In genomic region chr13:42174827-42175420, GRCm38 (mm10) we compare ENCODE assay signal across 8 mouse cellular contexts.
DNase-seq lines count a peak whose midpoint lies in the region; ATAC-seq and TF ChIP-seq lines count a peak whose summit lies in the region.

No protein-coding gene starts in this region.

- no peak for ATAC-seq in liver, embryonic 11.5 days (replicated peaks; ENCODE audit: low FRiP score)
- ATAC-seq in embryonic facial prominence, embryonic 11.5 days (replicated peaks; ENCODE audit: insufficient number of reproducible peaks, low FRiP score, low TSS enrichment, low read depth), result no peak
- ATAC-seq in stomach, postnatal 0 days (ENCODE audit: low FRiP score, low TSS enrichment), result no peak

- TF ChIP-seq CTCF in liver, adult 2 months (IDR thresholded peaks at IDR 0.05; ENCODE audit: low read depth, low read length), result peak; percentile 64
- peak; percentile 78 for TF ChIP-seq CTCF in stomach, postnatal 0 days (IDR thresholded peaks at IDR 0.05; ENCODE audit: low read depth)

- H3K9ac ChIP-seq in liver, adult 2 months (ENCODE audit: low read depth, low read length), result no peak overlapping the region
- H3K9ac ChIP-seq in liver, embryonic 11.5 days (ENCODE audit: low read depth, low read length), result no peak overlapping the region
- H3K9ac ChIP-seq in embryonic facial prominence, embryonic 11.5 days (replicated peaks; ENCODE audit: low read length), result no peak overlapping the region
- H3K9ac ChIP-seq in stomach, postnatal 0 days (ENCODE audit: low read length), result no peak overlapping the region

- no peaks in the 10 kb centered on the region for H3K79me2 ChIP-seq in liver, adult 2 months (ENCODE audit: control insufficient read depth, insufficient read depth, low read length)

- no peaks in the 10 kb centered on the region for H3K9me3 ChIP-seq in liver, embryonic 11.5 days (ENCODE audit: control insufficient read depth, low read length)
- H3K9me3 ChIP-seq in embryonic facial prominence, embryonic 11.5 days (replicated peaks; ENCODE audit: control insufficient read depth, low read length), result no peaks in the 10 kb centered on the region
- no peaks in the 10 kb centered on the region for H3K9me3 ChIP-seq in stomach, postnatal 0 days (ENCODE audit: control insufficient read depth, low read length)

- peaks cover 20% of the 10 kb centered on the region for H3K36me3 ChIP-seq in liver, adult 2 months (ENCODE audit: control insufficient read depth, insufficient read depth, low read length)
- H3K36me3 ChIP-seq in liver, embryonic 11.5 days (ENCODE audit: control insufficient read depth, insufficient read depth, low read length), result no peaks in the 10 kb centered on the region
- no peaks in the 10 kb centered on the region for H3K36me3 ChIP-seq in embryonic facial prominence, embryonic 11.5 days (replicated peaks; ENCODE audit: control insufficient read depth, insufficient read depth, low read depth, low read length)
- no peaks in the 10 kb centered on the region for H3K36me3 ChIP-seq in stomach, postnatal 0 days (ENCODE audit: control insufficient read depth, insufficient read depth, low read length)

- no peak for TF ChIP-seq POLR2A in liver, adult 2 months (IDR thresholded peaks at IDR 0.05; ENCODE audit: extremely low read depth, insufficient read depth, low read length)

- H3K4me3 ChIP-seq in liver, adult 2 months (ENCODE audit: insufficient read depth, low read depth, low read length), result no peak overlapping the region
- H3K4me3 ChIP-seq in liver, embryonic 11.5 days (ENCODE audit: low read depth, low read length), result no peak overlapping the region
- H3K4me3 ChIP-seq in embryonic facial prominence, embryonic 11.5 days (ENCODE audit: low read depth, low read length), result no peak overlapping the region
- no peak overlapping the region for H3K4me3 ChIP-seq in stomach, postnatal 0 days (ENCODE audit: low read depth, low read length)

- no peak overlapping the region for H3K4me2 ChIP-seq in liver, embryonic 11.5 days
- H3K4me2 ChIP-seq in embryonic facial prominence, embryonic 11.5 days (ENCODE audit: low read depth, low read length), result no peak overlapping the region
- no peak overlapping the region for H3K4me2 ChIP-seq in stomach, postnatal 0 days (replicated peaks; ENCODE audit: low read depth)

- 64% methylated on average over 3 of the region's 3 CpGs for WGBS in liver, adult 2 months
- 51% methylated on average over 3 of the region's 3 CpGs for WGBS in liver, embryonic 11.5 days
- 34% methylated on average over 3 of the region's 3 CpGs for WGBS in embryonic facial prominence, embryonic 11.5 days
- WGBS in stomach, postnatal 0 days, result 41% methylated on average over 3 of the region's 3 CpGs

- H3K27ac ChIP-seq in liver, adult 2 months (replicated peaks; ENCODE audit: insufficient read depth, low read depth, low read length), result no peak overlapping the region
- no peak overlapping the region for H3K27ac ChIP-seq in liver, embryonic 11.5 days (ENCODE audit: low read depth, low read length)
- H3K27ac ChIP-seq in embryonic facial prominence, embryonic 11.5 days (replicated peaks; ENCODE audit: low read depth, low read length), result no peak overlapping the region
- no peak overlapping the region for H3K27ac ChIP-seq in stomach, postnatal 0 days (replicated peaks)

- H3K4me1 ChIP-seq in liver, adult 2 months (ENCODE audit: control insufficient read depth, insufficient read depth, low read length), result no peaks in the 10 kb centered on the region
- no peaks in the 10 kb centered on the region for H3K4me1 ChIP-seq in liver, embryonic 11.5 days (replicated peaks; ENCODE audit: control insufficient read depth, insufficient read depth, low read length)
- H3K4me1 ChIP-seq in embryonic facial prominence, embryonic 11.5 days (ENCODE audit: control insufficient read depth, insufficient read depth, low read length), result no peaks in the 10 kb centered on the region
- no peaks in the 10 kb centered on the region for H3K4me1 ChIP-seq in stomach, postnatal 0 days (replicated peaks; ENCODE audit: control insufficient read depth, insufficient read depth)

- DNase-seq in adrenal gland, adult 2 months, result peak; percentile 58
- DNase-seq in adrenal gland, adult 8-10 months, result no peak
- no peak for DNase-seq in liver, adult 2 months (ENCODE audit: extremely low read depth, low read depth, low spot score)
- DNase-seq in liver, embryonic 11.5 days (ENCODE audit: low spot score), result no peak
- DNase-seq in embryonic facial prominence, embryonic 11.5 days (ENCODE audit: low spot score), result peak; percentile 37
- DNase-seq in left cerebral cortex, postnatal 25 days (ENCODE audit: low spot score in 2 of 2), result peak; percentile 41 to 58
- peak; percentile 29 for DNase-seq in stomach, postnatal 0 days (ENCODE audit: low spot score)
- DNase-seq in thymus, postnatal 14 days, result no peak

- TF ChIP-seq EP300 in stomach, postnatal 0 days (optimal IDR thresholded peaks at IDR 0.05), result no peak

- H3K27me3 ChIP-seq in liver, adult 2 months (ENCODE audit: control insufficient read depth, insufficient read depth, low read length), result no peaks in the 10 kb centered on the region
- no peaks in the 10 kb centered on the region for H3K27me3 ChIP-seq in liver, embryonic 11.5 days (replicated peaks; ENCODE audit: control insufficient read depth, insufficient read depth, low read length)
- no peaks in the 10 kb centered on the region for H3K27me3 ChIP-seq in embryonic facial prominence, embryonic 11.5 days (ENCODE audit: control insufficient read depth, insufficient read depth, low read length)
- no peaks in the 10 kb centered on the region for H3K27me3 ChIP-seq in stomach, postnatal 0 days (ENCODE audit: control insufficient read depth, insufficient read depth, low read length)

- intact Hi-C loops in left cerebral cortex, postnatal 25 days (cut with DNase I), result loop anchor here (2.0 to 5.0 kb wide), 3 partner anchors 72 to 412 kb away; partner anchors contain the start of gene Edn1

Comparison
In these comparisons a context has a peak if more than half of its experiments do, and no peak if none do; other contexts are left out.
1. DNase-seq: peak in adrenal gland, adult 2 months (single experiment), embryonic facial prominence, embryonic 11.5 days (single experiment), left cerebral cortex, postnatal 25 days (2 of 2) and stomach, postnatal 0 days (single experiment); none in adrenal gland, adult 8-10 months (single experiment), liver, adult 2 months (single experiment), liver, embryonic 11.5 days (single experiment) and thymus, postnatal 14 days (single experiment).